Mouse (Mus musculus) stomach, embryonic 14.5 days (tissue): ENCODE measurements around the gene Skiv2l. TPM values are rescaled to one million over a fixed set of nuclear protein-coding genes. Genes with fewer than 3 reads are reported as not detected.

Experiments used
- microRNA-seq: library from miRNA; unstranded; fragments of <30 nt; microRNA quantifications from one replicate; pipeline ENCODE4, GENCODE M21; 2016
- polyA plus RNA-seq: library from polyadenylated mRNA; unstranded; fragments of >200 nt; fragmentation: Nextera tagmentation; extraction: Ambion mirVana; gene quantifications from 2 replicates; pipeline ENCODE4 v1.2.1, GENCODE M21; 2014

Gene Skiv2l
- polyA plus RNA-seq, 1 experiment from 2014 or later: 39.5 TPM

Small RNAs within 50 kb of the gene (microRNA-seq; reads per million reads assigned to microRNA genes)
- 0.78 reads per million for gene Mir6970
- 1.6 reads per million for gene Mir6971
- not detected for gene Mir6972

Other genes with a start within 250 kb of the Skiv2l start
- 104 and 105 TPM in 2 replicates for gene Rnf5, start 246.5 kb downstream of the Skiv2l start, polyA plus RNA-seq
- 53.1 and 53.9 TPM in 2 replicates for gene Agpat1, start 245.9 kb downstream of the Skiv2l start, polyA plus RNA-seq
- 3.8 and 4.2 TPM in 2 replicates for gene Egfl8, start 234.2 kb downstream of the Skiv2l start, polyA plus RNA-seq
- 31.2 and 31.8 TPM in 2 replicates for gene Ppt2, start 221.7 kb downstream of the Skiv2l start, polyA plus RNA-seq
- 0.56 and 0.67 TPM in 2 replicates for gene Prrt1, start 220.7 kb downstream of the Skiv2l start, polyA plus RNA-seq
- gene Fkbpl, start 205.4 kb downstream of the Skiv2l start, polyA plus RNA-seq: 11.9 and 12.0 TPM in 2 replicates
- 56.5 and 58.3 TPM in 2 replicates for gene Atf6b, start 203.1 kb downstream of the Skiv2l start, polyA plus RNA-seq
- 1.1 TPM in 2 replicates for gene Tnxb, start 179.7 kb downstream of the Skiv2l start, polyA plus RNA-seq
- gene C4b, start 106.3 kb downstream of the Skiv2l start, polyA plus RNA-seq: 0.07 TPM in 1 of 2 replicates, not detected in the other
- not detected in 2 replicates for gene Cyp21a1, start 45.6 kb downstream of the Skiv2l start, polyA plus RNA-seq
- 22.3 and 27.3 TPM in 2 replicates for gene Stk19, start 13.3 kb downstream of the Skiv2l start, polyA plus RNA-seq
- gene Dxo, start 13.2 kb downstream of the Skiv2l start, polyA plus RNA-seq: 52.9 and 56.4 TPM in 2 replicates
- 101 and 114 TPM in 2 replicates for gene Nelfe, start 181 bp upstream of the Skiv2l start, polyA plus RNA-seq
- gene Cfb, start 12.3 kb upstream of the Skiv2l start, polyA plus RNA-seq: 6.7 and 9.4 TPM in 2 replicates
- 0.87 and 1.2 TPM in 2 replicates for gene Zbtb12, start 29.3 kb upstream of the Skiv2l start, polyA plus RNA-seq
- gene Gm20547, start 31.8 kb upstream of the Skiv2l start, polyA plus RNA-seq: not detected in 2 replicates
- 2.8 TPM in 2 replicates for gene C2, start 48.1 kb upstream of the Skiv2l start, polyA plus RNA-seq
- 69.4 and 79.4 TPM in 2 replicates for gene Ehmt2, start 48.3 kb upstream of the Skiv2l start, polyA plus RNA-seq
- gene Slc44a4, start 64.3 kb upstream of the Skiv2l start, polyA plus RNA-seq: 5.3 and 6.4 TPM in 2 replicates
- 15.1 and 16.2 TPM in 2 replicates for gene Neu1, start 81.0 kb upstream of the Skiv2l start, polyA plus RNA-seq
- 0.54 and 0.84 TPM in 2 replicates for gene Hspa1b, start 109.0 kb upstream of the Skiv2l start, polyA plus RNA-seq
- 0.66 TPM in 1 of 2 replicates, not detected in the other for gene Gm20481, start 119.7 kb upstream of the Skiv2l start, polyA plus RNA-seq
- gene Hspa1a, start 121.9 kb upstream of the Skiv2l start, polyA plus RNA-seq: 4.9 and 6.0 TPM in 2 replicates
- gene Hspa1l, start 122.5 kb upstream of the Skiv2l start, polyA plus RNA-seq: 0.73 and 0.75 TPM in 2 replicates
- 177 and 205 TPM in 2 replicates for gene Lsm2, start 131.7 kb upstream of the Skiv2l start, polyA plus RNA-seq
- gene Vars, start 150.8 kb upstream of the Skiv2l start, polyA plus RNA-seq: 84.0 and 92.3 TPM in 2 replicates
- gene Vwa7, start 166.4 kb upstream of the Skiv2l start, polyA plus RNA-seq: 0.18 and 0.22 TPM in 2 replicates
- gene Sapcd1, start 177.8 kb upstream of the Skiv2l start, polyA plus RNA-seq: 16.3 and 21.3 TPM in 2 replicates
- 3.6 and 3.8 TPM in 2 replicates for gene Msh5, start 196.5 kb upstream of the Skiv2l start, polyA plus RNA-seq
- gene Clic1, start 199.8 kb upstream of the Skiv2l start, polyA plus RNA-seq: 83.0 and 88.5 TPM in 2 replicates
- 292 and 322 TPM in 2 replicates for gene Ddah2, start 208.8 kb upstream of the Skiv2l start, polyA plus RNA-seq
- 0.30 and 0.63 TPM in 2 replicates for gene Ly6g6c, start 215.2 kb upstream of the Skiv2l start, polyA plus RNA-seq
- 0.97 and 1.3 TPM in 2 replicates for gene Mpig6b, start 216.0 kb upstream of the Skiv2l start, polyA plus RNA-seq
- 7.8 and 9.7 TPM in 2 replicates for gene Ly6g6e, start 226.7 kb upstream of the Skiv2l start, polyA plus RNA-seq
- gene Ly6g6d, start 227.9 kb upstream of the Skiv2l start, polyA plus RNA-seq: 1.5 and 2.1 TPM in 2 replicates
- gene Ly6g6f, start 235.4 kb upstream of the Skiv2l start, polyA plus RNA-seq: 0.29 TPM in 1 of 2 replicates, not detected in the other
- 77.1 and 81.4 TPM in 2 replicates for gene Abhd16a, start 239.1 kb upstream of the Skiv2l start, polyA plus RNA-seq